Mouse (Mus musculus) adrenal gland (tissue): ENCODE results near the gene Wdr17.
"Not testable (repeated sequence)": the region's sequence is repeated elsewhere in the genome, so short reads cannot be mapped to it uniquely, and the experiment has no call there.

Experiments used
- intact Hi-C: fragments of 180-260 bp; cut with DNase I; formaldehyde crosslinking; loops from one replicate; pipeline ENCODE4 v1.15.1; 2025

Wdr17 gene

GRCm38 (mm10) chr8:54792699-54793061, 94.3 kb downstream of the Wdr17 start:
- intact Hi-C loops = no loop called here

- intact Hi-C loops = no loop called here
Measured at GRCm38 (mm10) chr8:54791858-54792698, 94.9 kb downstream of the Wdr17 start.

GRCm38 (mm10) chr8:54780134-54780942, 106.6 kb downstream of the Wdr17 start:
- intact Hi-C loops = no loop called here

- intact Hi-C loops = no loop called here
Measured at GRCm38 (mm10) chr8:54779317-54780133, 107.5 kb downstream of the Wdr17 start.

GRCm38 (mm10) chr8:54777012-54777411, 110.0 kb downstream of the Wdr17 start:
- intact Hi-C loops = no loop called here

- intact Hi-C loops = no loop called here
Measured at GRCm38 (mm10) chr8:54776241-54776640, 110.7 kb downstream of the Wdr17 start.

GRCm38 (mm10) chr8:54757646-54758045, 129.3 kb downstream of the Wdr17 start:
- intact Hi-C loops = no loop called here

GRCm38 (mm10) chr8:54736660-54737312, 150.2 kb downstream of the Wdr17 start:
- intact Hi-C loops = no loop called here

- intact Hi-C loops = no loop called here
Measured at GRCm38 (mm10) chr8:54724668-54725035, 162.3 kb downstream of the Wdr17 start.

GRCm38 (mm10) chr8:54723976-54724667, 162.9 kb downstream of the Wdr17 start:
- intact Hi-C loops = no loop called here

GRCm38 (mm10) chr8:54718515-54718914, 168.5 kb downstream of the Wdr17 start:
- intact Hi-C loops = no loop called here

- intact Hi-C loops = loop anchor here (5.0 kb wide), 1 partner anchor 198 kb away; no protein-coding TSS in a partner anchor
Measured at GRCm38 (mm10) chr8:54705743-54706142, 181.2 kb downstream of the Wdr17 start.

- intact Hi-C loops = no loop called here
Measured at GRCm38 (mm10) chr8:54671806-54672205, 215.2 kb downstream of the Wdr17 start.

- intact Hi-C loops = no loop called here
Measured at GRCm38 (mm10) chr8:54667756-54668155, 219.2 kb downstream of the Wdr17 start.

- intact Hi-C loops = loop anchor here (2.0 to 5.0 kb wide), 2 partner anchors 123 to 154 kb away; no protein-coding TSS in a partner anchor
Measured at GRCm38 (mm10) chr8:54660675-54661074, 226.3 kb downstream of the Wdr17 start.

- intact Hi-C loops = loop anchor here (2.0 to 5.0 kb wide), 2 partner anchors 122 to 153 kb away; no protein-coding TSS in a partner anchor
Measured at GRCm38 (mm10) chr8:54659703-54660102, 227.3 kb downstream of the Wdr17 start.

- intact Hi-C loops = no loop called here
Measured at GRCm38 (mm10) chr8:54638634-54639033, 248.3 kb downstream of the Wdr17 start.

GRCm38 (mm10) chr8:54616710-54617109, 270.3 kb downstream of the Wdr17 start:
- intact Hi-C loops = not testable (repeated sequence)

GRCm38 (mm10) chr8:54610238-54610637, 276.7 kb downstream of the Wdr17 start:
- intact Hi-C loops = no loop called here

- intact Hi-C loops = no loop called here
Measured at GRCm38 (mm10) chr8:54609336-54609735, 277.6 kb downstream of the Wdr17 start.
